Mouse (Mus musculus) liver, postnatal 0 days (tissue): Measurements from ENCODE around the gene Mrfap1.
A peak's percentile ranks its signal among the peaks of the same experiment; 100 is the strongest.

Source experiments
- CTCF ChIP-seq: sonication (generic); IDR thresholded peaks from 2 replicates; pipeline ENCODE4 v1.5.1; 2016; ENCODE audit warnings: antibody characterized with exemption, low read depth
- EP300 ChIP-seq: IDR thresholded peaks from 2 replicates; pipeline ENCODE4 v1.6.1; 2016; ENCODE audit warnings: antibody characterized with exemption, low read depth, mild to moderate bottlenecking

- TF ChIP-seq CTCF (peak; percentile 79), EP300 (no peak)
These were observed 39.5 kb downstream of the Mrfap1 start for GRCm38 (mm10) chr5:36757033-36757432.
